Mouse (Mus musculus) forebrain, embryonic 16.5 days (tissue): ENCODE data around the gene Gm20708. TPM values are rescaled to one million over a fixed set of nuclear protein-coding genes. Genes with fewer than 3 reads are reported as not detected.

Source experiments
- ATAC-seq: fragments of 200-750 bp; cut with Nextera tagmentation; 2 replicates; pipeline ENCODE4 v1.8.0; 2017; ENCODE audit warnings: mild to moderate bottlenecking, moderate library complexity
- H3K27ac ChIP-seq: fragments of 300-500 bp; sonication (generic); 2 replicates; pipeline ENCODE4 v1.5.1; 2014; ENCODE audit warnings: low read length, control low read depth
- H3K27me3 ChIP-seq: fragments of 300-500 bp; sonication (generic); replicated peaks from 2 replicates; pipeline ENCODE4 v1.6.1; 2014; ENCODE audit warnings: low read length; ENCODE audit not compliant: control insufficient read depth, insufficient read depth
- H3K36me3 ChIP-seq: fragments of 300-500 bp; sonication (generic); 2 replicates; pipeline ENCODE4 v1.6.1; 2014; ENCODE audit not compliant: control insufficient read depth, insufficient read depth
- H3K4me1 ChIP-seq: fragments of 300-500 bp; sonication (generic); replicated peaks from 2 replicates; pipeline ENCODE4 v1.6.1; 2014; ENCODE audit warnings: low read length; ENCODE audit not compliant: control insufficient read depth, insufficient read depth
- H3K4me2 ChIP-seq: fragments of 300-500 bp; sonication (generic); 2 replicates; pipeline ENCODE4 v1.6.1; 2014; ENCODE audit warnings: mild to moderate bottlenecking, low read length, control low read depth
- H3K4me3 ChIP-seq: fragments of 300-500 bp; sonication (generic); replicated peaks from 2 replicates; pipeline ENCODE4 v1.5.1; 2014; ENCODE audit warnings: mild to moderate bottlenecking, low read length, control low read depth
- H3K9ac ChIP-seq: fragments of 300-500 bp; sonication (generic); replicated peaks from 2 replicates; pipeline ENCODE4 v1.6.1; 2014; ENCODE audit warnings: low read depth, low read length, control low read depth
- H3K9me3 ChIP-seq: fragments of 300-500 bp; sonication (generic); 2 replicates; pipeline ENCODE4 v1.6.1; 2016; ENCODE audit warnings: low read length; ENCODE audit not compliant: control insufficient read depth
- WGBS: fragments of 180-500 bp; shearing (Covaris S2); extraction: QIAGEN DNeasy Blood & Tissue Kit; methylation state at CpG from one replicate; pipeline ENCODE4 v1.1.7; 2014; 5-methylcytosine and 5-hydroxymethylcytosine counted together
- polyA plus RNA-seq: library from polyadenylated mRNA; unstranded; fragments of >200 nt; fragmentation: Nextera tagmentation; extraction: Ambion mirVana; gene quantifications from 2 replicates; pipeline ENCODE4 v1.2.1, GENCODE M21; 2015

Gm20708 gene
- polyA plus RNA-seq, 1 experiment from 2014 or later, result 0.90 TPM

DNA sequence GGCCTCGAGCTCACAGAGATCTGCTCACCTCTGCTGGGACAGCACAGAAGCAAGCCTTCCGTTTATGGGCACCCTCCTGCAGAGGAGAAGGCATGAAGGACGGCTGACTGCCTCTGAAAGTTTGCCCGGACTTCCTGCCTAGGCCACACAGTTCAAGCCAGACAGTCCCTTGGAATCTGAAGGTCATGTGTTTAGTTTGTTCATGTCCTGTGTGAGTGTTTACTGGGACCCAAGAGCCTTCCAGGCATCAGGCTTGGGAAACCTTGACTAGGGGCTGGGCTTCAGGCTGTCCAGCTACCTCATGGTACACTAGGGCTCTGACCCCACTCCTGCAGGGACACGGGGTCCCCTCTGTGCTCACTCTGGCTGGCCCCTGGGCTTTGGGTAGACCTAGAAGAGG lies 76.5 kb downstream of the Gm20708 start:
- no peaks in the 10 kb centered on the region for H3K36me3 ChIP-seq
- no peak for ATAC-seq

DNA sequence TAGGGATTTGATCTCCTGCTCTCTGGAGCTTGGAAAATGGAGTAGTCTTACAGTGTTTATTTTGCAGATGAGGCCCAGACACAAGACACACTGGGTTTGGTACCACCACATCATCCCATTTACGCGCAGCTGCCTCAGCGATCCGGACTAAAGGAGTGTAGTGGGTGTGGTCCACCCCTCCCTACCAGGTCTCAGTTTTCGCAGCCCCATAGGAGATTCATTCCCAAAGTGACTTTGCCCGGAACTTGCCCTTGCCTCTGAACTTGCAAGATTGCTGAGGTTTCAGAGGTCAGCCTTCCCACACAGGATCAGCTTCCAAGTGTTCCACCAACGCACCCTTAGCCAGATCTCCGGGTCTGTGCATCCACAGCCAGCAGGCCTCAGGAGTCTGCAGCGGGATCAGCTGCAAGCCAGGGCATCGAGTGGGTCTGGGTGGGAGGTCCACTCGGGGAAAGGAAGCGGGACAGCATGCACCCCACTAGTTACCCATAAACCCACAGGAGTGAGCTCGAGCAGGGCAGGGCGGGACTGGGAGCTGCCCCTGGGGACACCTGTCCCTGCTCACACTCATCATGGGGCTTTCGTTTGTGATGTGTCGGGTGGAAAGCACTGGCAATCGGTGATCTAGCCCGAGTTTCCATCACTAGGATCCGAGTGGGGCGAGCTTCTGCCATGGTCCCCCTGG lies 78.8 kb downstream of the Gm20708 start:
- no peak overlapping the region for H3K27ac ChIP-seq
- 0 out of 2 replicates have a peak overlapping the region, but pooled peaks have one; percentile 20 for H3K9ac ChIP-seq
- H3K4me2 ChIP-seq, result peak overlapping the region; percentile 40; the same call in 1 of the 2 replicates
- ATAC-seq, result no peak
- H3K4me1 ChIP-seq, result peaks cover 22% of the 10 kb centered on the region
- no peak overlapping the region; the same call in 1 of the 2 replicates for H3K4me3 ChIP-seq
- no peaks in the 10 kb centered on the region for H3K9me3 ChIP-seq
- H3K36me3 ChIP-seq, result no peaks in the 10 kb centered on the region
- 16% methylated on average over 20 of the region's 20 CpGs for WGBS
- H3K27me3 ChIP-seq, result peaks cover 22% of the 10 kb centered on the region

More for the DNA sequence above, 76.5 kb downstream of the Gm20708 start:
- H3K27ac ChIP-seq, result no peak overlapping the region
- peaks cover 28% of the 10 kb centered on the region for H3K4me1 ChIP-seq
- no peak overlapping the region for H3K9ac ChIP-seq
- no peak overlapping the region for H3K4me3 ChIP-seq
- 56% methylated on average over 5 of the region's 5 CpGs for WGBS
- H3K9me3 ChIP-seq, result no peaks in the 10 kb centered on the region
- H3K27me3 ChIP-seq, result peaks cover 16% of the 10 kb centered on the region
- no peak overlapping the region for H3K4me2 ChIP-seq

DNA sequence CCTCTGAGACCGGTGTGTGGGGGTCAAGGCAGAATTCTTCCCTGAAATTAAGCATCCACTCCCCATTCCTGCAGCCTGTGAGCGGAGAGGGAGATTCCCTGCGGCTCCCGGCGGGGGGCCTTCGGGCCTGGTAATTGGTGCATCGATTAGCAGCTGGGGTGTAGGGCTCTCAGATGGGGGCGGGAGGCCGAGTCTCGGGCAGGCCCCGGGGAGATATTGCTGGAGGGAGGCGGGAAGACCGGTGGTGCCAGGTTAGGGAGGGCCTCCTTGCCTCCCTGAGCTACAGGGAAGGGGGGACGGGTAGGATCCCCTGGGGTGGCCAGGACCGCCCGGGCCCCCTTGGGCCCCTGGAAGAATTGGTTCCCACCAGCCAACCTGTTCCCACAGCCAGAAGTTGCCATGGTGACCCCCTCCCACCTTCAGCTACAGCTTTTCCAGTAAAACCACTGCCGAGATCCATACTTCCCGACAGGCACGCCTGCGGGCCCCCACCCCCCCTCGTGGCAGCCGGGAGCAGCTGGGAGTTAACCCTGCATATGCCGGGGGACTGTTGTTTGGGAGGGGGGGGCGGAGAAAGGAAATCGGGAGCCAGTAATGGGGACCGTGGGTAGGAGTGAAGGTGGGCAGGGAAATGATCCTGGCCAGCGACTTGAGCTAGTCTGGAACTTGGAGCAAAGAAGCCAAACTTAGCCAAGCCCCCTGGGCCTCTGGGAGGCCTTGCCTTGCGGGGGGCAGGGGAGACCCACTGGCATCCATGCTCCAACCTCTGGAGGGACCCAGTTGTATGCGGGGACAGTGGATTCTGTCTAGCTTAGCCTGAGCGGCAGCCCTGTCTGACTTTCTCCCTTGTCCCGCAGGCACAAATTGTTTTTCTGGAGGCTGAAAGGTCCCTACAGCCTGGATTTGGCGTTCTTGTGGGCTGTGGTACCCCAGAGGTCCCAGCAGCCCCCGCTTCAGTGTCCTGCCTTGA lies 79.7 kb downstream of the Gm20708 start:
- no peak overlapping the region for H3K27ac ChIP-seq
- peaks cover 22% of the 10 kb centered on the region for H3K27me3 ChIP-seq
- peak overlapping the region; percentile 40 for H3K4me2 ChIP-seq
- H3K4me1 ChIP-seq, result peaks cover 22% of the 10 kb centered on the region
- H3K4me3 ChIP-seq, result peak overlapping the region; percentile 10; the same call in 1 of the 2 replicates
- H3K9ac ChIP-seq, result peak overlapping the region; percentile 20
- H3K9me3 ChIP-seq, result no peaks in the 10 kb centered on the region
- 1% methylated on average over 33 of the region's 33 CpGs for WGBS
- peak; percentile 36; the same call in 1 of the 2 replicates for ATAC-seq
- H3K36me3 ChIP-seq, result no peaks in the 10 kb centered on the region

Other genes starting within 250 kb of the Gm20708 start
- 28.0 and 29.7 TPM in 2 replicates for gene Tnrc6c, start 155.4 kb upstream of the Gm20708 start, polyA plus RNA-seq
- 0.78 and 0.99 TPM in 2 replicates for gene Tmc8, start 27.6 kb upstream of the Gm20708 start, polyA plus RNA-seq
- gene Tmc6, start 27.5 kb upstream of the Gm20708 start, polyA plus RNA-seq, result 2.7 and 3.3 TPM in 2 replicates
- not detected in 2 replicates for gene 6030468B19Rik, start 12.0 kb upstream of the Gm20708 start, polyA plus RNA-seq
- 13.1 and 14.4 TPM in 2 replicates for gene Syngr2, start within 50 bp of the Gm20708 start, polyA plus RNA-seq
- 5.2 and 7.1 TPM in 2 replicates for gene Afmid, start 16.3 kb downstream of the Gm20708 start, polyA plus RNA-seq
- gene Tk1, start 16.4 kb downstream of the Gm20708 start, polyA plus RNA-seq, result 37.5 and 39.7 TPM in 2 replicates
- gene Birc5, start 39.6 kb downstream of the Gm20708 start, polyA plus RNA-seq, result 72.6 and 82.9 TPM in 2 replicates
- gene Tmem235, start 51.1 kb downstream of the Gm20708 start, polyA plus RNA-seq, result not detected in 2 replicates
- 3.7 and 5.4 TPM in 2 replicates for gene Tha1, start 63.8 kb downstream of the Gm20708 start, polyA plus RNA-seq
- 11.7 and 13.7 TPM in 2 replicates for gene Socs3, start 160.4 kb downstream of the Gm20708 start, polyA plus RNA-seq
- 56.9 and 58.1 TPM in 2 replicates for gene Pgs1, start 176.6 kb downstream of the Gm20708 start, polyA plus RNA-seq